Mouse (Mus musculus): Measurements from ENCODE around the gene Atp2a2. TPM values are rescaled to one million over a fixed set of nuclear protein-coding genes. Genes with fewer than 3 reads are reported as not detected.

Atp2a2 gene
- polyA plus RNA-seq (2012; rRNA removed; ENCODE audit: low replicate concordance): 48.5 and 50.7 TPM in 2 replicates

GRCm38 (mm10) chr5:122502077-122502941 is at the start of gene Atp2a2:
Gene Atp2a2 (minus strand): TSS chr5:122502225.

GRCm38 (mm10) chr5:122421271-122422068 is 80.6 kb downstream of the Atp2a2 start, which contains the start of gene Anapc7:
Gene Anapc7 (plus strand): TSS chr5:122421693.

Other genes starting within 250 kb of the Atp2a2 start
- 28.1 and 30.6 TPM in 2 replicates for gene Tctn1, start 237.8 kb downstream of the Atp2a2 start, polyA plus RNA-seq (2012; rRNA removed; ENCODE audit: low replicate concordance)
- 27.0 and 34.2 TPM in 2 replicates for gene Pptc7, start 217.9 kb downstream of the Atp2a2 start, polyA plus RNA-seq (2012; rRNA removed; ENCODE audit: low replicate concordance)
- gene Rad9b, start 148.0 kb downstream of the Atp2a2 start, polyA plus RNA-seq (2012; rRNA removed; ENCODE audit: low replicate concordance): 4.3 and 9.5 TPM in 2 replicates
- 31.2 and 61.1 TPM in 2 replicates for gene Vps29, start 147.9 kb downstream of the Atp2a2 start, polyA plus RNA-seq (2012; rRNA removed; ENCODE audit: low replicate concordance)
- gene Gpn3, start 130.3 kb downstream of the Atp2a2 start, polyA plus RNA-seq (2012; rRNA removed; ENCODE audit: low replicate concordance): 27.6 and 62.0 TPM in 2 replicates
- gene Fam216a, start 129.9 kb downstream of the Atp2a2 start, polyA plus RNA-seq (2012; rRNA removed; ENCODE audit: low replicate concordance): 17.4 and 21.1 TPM in 2 replicates
- 98.2 and 102 TPM in 2 replicates for gene Arpc3, start 110.3 kb downstream of the Atp2a2 start, polyA plus RNA-seq (2012; rRNA removed; ENCODE audit: low replicate concordance)
- gene Anapc7, start 80.5 kb downstream of the Atp2a2 start, polyA plus RNA-seq (2012; rRNA removed; ENCODE audit: low replicate concordance): 24.2 and 24.7 TPM in 2 replicates
- 1.3 and 3.3 TPM in 2 replicates for gene Ift81, start 112.3 kb upstream of the Atp2a2 start, polyA plus RNA-seq (2012; rRNA removed; ENCODE audit: low replicate concordance)
- 26.9 and 34.8 TPM in 2 replicates for gene P2rx7, start 141.7 kb upstream of the Atp2a2 start, polyA plus RNA-seq (2012; rRNA removed; ENCODE audit: low replicate concordance)
- 75.4 and 100 TPM in 2 replicates for gene P2rx4, start 205.3 kb upstream of the Atp2a2 start, polyA plus RNA-seq (2012; rRNA removed; ENCODE audit: low replicate concordance)